Mouse (Mus musculus): Measurements from ENCODE around the gene Cep164.
"Not testable (repeated sequence)": the region's sequence is repeated elsewhere in the genome, so short reads cannot be mapped to it uniquely, and the experiment has no call there.

Gene Cep164

GRCm38 (mm10) chr9:45828291-45828963, at the start of gene Cep164:
Gene Cep164, minus strand, starts transcription at chr9:45828691.
- peak; percentile 78 for DNase-seq (ENCODE audit: low read depth)

GRCm38 (mm10) chr9:45877928-45878327, 49.4 kb upstream of the Cep164 start:
- DNase-seq (ENCODE audit: low read depth) = peak; percentile 27

GRCm38 (mm10) chr9:45870265-45870664, 41.8 kb upstream of the Cep164 start:
- no peak for DNase-seq (ENCODE audit: low read depth)

GRCm38 (mm10) chr9:45869181-45869580, 40.7 kb upstream of the Cep164 start:
- no peak for DNase-seq (ENCODE audit: low read depth)

- no peak for DNase-seq (ENCODE audit: low read depth)
These were observed 33.3 kb upstream of the Cep164 start for GRCm38 (mm10) chr9:45861813-45862212.

GRCm38 (mm10) chr9:45859364-45859763, 30.9 kb upstream of the Cep164 start:
- no peak for DNase-seq (ENCODE audit: low read depth)

- DNase-seq (ENCODE audit: low read depth) = no peak
These were observed 25.6 kb upstream of the Cep164 start for GRCm38 (mm10) chr9:45854136-45854535.

- DNase-seq (ENCODE audit: low read depth) = no peak
These were observed 25.2 kb upstream of the Cep164 start for GRCm38 (mm10) chr9:45853695-45854094.

- DNase-seq (ENCODE audit: low read depth) = no peak
These were observed 23.3 kb upstream of the Cep164 start for GRCm38 (mm10) chr9:45851776-45852175.

GRCm38 (mm10) chr9:45851330-45851729, 22.8 kb upstream of the Cep164 start:
- no peak for DNase-seq (ENCODE audit: low read depth)

- DNase-seq (ENCODE audit: low read depth) = no peak
These were observed 22.2 kb upstream of the Cep164 start for GRCm38 (mm10) chr9:45850528-45851155.

- no peak for DNase-seq (ENCODE audit: low read depth)
These were observed 21.3 kb upstream of the Cep164 start for GRCm38 (mm10) chr9:45849528-45850408.

- no peak for DNase-seq (ENCODE audit: low read depth)
These were observed 18.5 kb upstream of the Cep164 start for GRCm38 (mm10) chr9:45846891-45847460.

GRCm38 (mm10) chr9:45846176-45846575, 17.7 kb upstream of the Cep164 start:
- not testable (repeated sequence) for DNase-seq (ENCODE audit: low read depth)

- no peak for DNase-seq (ENCODE audit: low read depth)
These were observed 17.1 kb upstream of the Cep164 start for GRCm38 (mm10) chr9:45845541-45845940.

- DNase-seq (ENCODE audit: low read depth) = no peak
These were observed 15.3 kb upstream of the Cep164 start for GRCm38 (mm10) chr9:45843780-45844179.

GRCm38 (mm10) chr9:45843007-45843406, 14.5 kb upstream of the Cep164 start:
- no peak for DNase-seq (ENCODE audit: low read depth)

GRCm38 (mm10) chr9:45841458-45841857, 13.0 kb upstream of the Cep164 start:
- DNase-seq (ENCODE audit: low read depth) = no peak

GRCm38 (mm10) chr9:45840331-45840730, 11.8 kb upstream of the Cep164 start:
- DNase-seq (ENCODE audit: low read depth) = no peak

GRCm38 (mm10) chr9:45839982-45840300, 11.4 kb upstream of the Cep164 start:
- DNase-seq (ENCODE audit: low read depth) = no peak

- DNase-seq (ENCODE audit: low read depth) = no peak
These were observed 10.9 kb upstream of the Cep164 start for GRCm38 (mm10) chr9:45839139-45839981.
